Mouse (Mus musculus) liver, postnatal 0 days (tissue): ENCODE measurements at regions not wholly inside any gene's neighbourhood (a gene's known extent, or its start where the extent isn't known, plus 50 kb on each side); places are given as distances from the start of the nearest gene placed in this dataset.
"Not testable (repeated sequence)": the region's sequence is repeated elsewhere in the genome, so short reads cannot be mapped to it uniquely, and the experiment has no call there.

Source experiments
- CTCF ChIP-seq: sonication (generic); IDR thresholded peaks from 2 replicates; pipeline ENCODE4 v1.5.1; 2016; ENCODE audit warnings: antibody characterized with exemption, low read depth
- EP300 ChIP-seq: IDR thresholded peaks from 2 replicates; pipeline ENCODE4 v1.6.1; 2016; ENCODE audit warnings: antibody characterized with exemption, low read depth, mild to moderate bottlenecking

- not testable (repeated sequence) for TF ChIP-seq EP300, CTCF
Measured at GRCm38 (mm10) chr1:17956881-17957280, 188.8 kb downstream of the Crisp4 start.
